Mouse (Mus musculus): Measurements from ENCODE around the gene Ankrd40. TPM values are rescaled to one million over a fixed set of nuclear protein-coding genes. Genes with fewer than 3 reads are reported as not detected.

Ankrd40 gene
- 16.3 and 21.7 TPM in 2 replicates for polyA plus RNA-seq (2014; fragmentation: Nextera tagmentation; extraction: Ambion mirVana)

- under 1% methylated on average over 59 of the region's 78 CpGs for WGBS
- peak; percentile 90 for ATAC-seq (ENCODE audit: low FRiP score)
- H3K36me3 ChIP-seq (ENCODE audit: control insufficient read depth, insufficient read depth, low read length): no peaks in the 10 kb centered on the region
These were observed at the start of gene Ankrd40 for GRCm38 (mm10) chr11:94327693-94328643. Ankrd40 (plus strand) TSS chr11:94328001.

GRCm38 (mm10) chr11:94281199-94282181, 46.3 kb upstream of the Ankrd40 start, which contains the start of gene Gm21885:
Gm21885 (plus strand) TSS chr11:94281873.
- no peak within 1 kb of the TSS for H3K27ac ChIP-seq (ENCODE audit: low read depth, low read length)
- H3K4me1 ChIP-seq (replicated peaks; ENCODE audit: control insufficient read depth, insufficient read depth, low read length): 0 out of 2 replicates have a peak, but pooled peaks cover 2% of the 10 kb centered on the region
- no peak for ATAC-seq (ENCODE audit: low FRiP score)
- WGBS: 88% methylated on average over 11 of the region's 11 CpGs
- no peaks in the 10 kb centered on the region for H3K36me3 ChIP-seq (ENCODE audit: control insufficient read depth, insufficient read depth, low read length)
- H3K4me2 ChIP-seq (replicated peaks; ENCODE audit: low read depth, low read length): no peak within 1 kb of the TSS
- no peak within 1 kb of the TSS for H3K4me3 ChIP-seq (ENCODE audit: low read depth, low read length)
- no peaks in the 10 kb centered on the region for H3K9me3 ChIP-seq (ENCODE audit: control insufficient read depth, low read length)
- DNase-seq (ENCODE audit: low spot score): no peak
- H3K27me3 ChIP-seq (ENCODE audit: control insufficient read depth, insufficient read depth, low read length): no peaks in the 10 kb centered on the region
- H3K9ac ChIP-seq (ENCODE audit: low read depth, low read length): no peak within 1 kb of the TSS

More at GRCm38 (mm10) chr11:94327693-94328643, at the start of gene Ankrd40:
- DNase-seq (ENCODE audit: low spot score): peak; percentile 93
- Histone ChIP-seq H3K4me1 (replicated peaks; ENCODE audit: control insufficient read depth, insufficient read depth, low read length) (no peaks in the 10 kb centered on the region; the same call in 1 of the 2 replicates), H3K4me3 (ENCODE audit: low read depth, low read length) (peak within 1 kb of the TSS; percentile 65), H3K27ac (ENCODE audit: low read depth, low read length) (peak within 1 kb of the TSS; percentile 97), H3K4me2 (replicated peaks; ENCODE audit: low read depth, low read length) (peak within 1 kb of the TSS; percentile 63), H3K9me3 (ENCODE audit: control insufficient read depth, low read length) (no peaks in the 10 kb centered on the region), H3K27me3 (ENCODE audit: control insufficient read depth, insufficient read depth, low read length) (no peaks in the 10 kb centered on the region), H3K9ac (ENCODE audit: low read depth, low read length) (peak within 1 kb of the TSS; percentile 92)

GRCm38 (mm10) chr11:94282291-94282690, 45.5 kb upstream of the Ankrd40 start:
- H3K4me3 ChIP-seq (ENCODE audit: low read depth, low read length): no peak overlapping the region
- no peak overlapping the region for H3K4me2 ChIP-seq (replicated peaks; ENCODE audit: low read depth, low read length)
- DNase-seq (ENCODE audit: low spot score) (no peak), ATAC-seq (ENCODE audit: low FRiP score) (no peak)
- H3K9ac ChIP-seq (ENCODE audit: low read depth, low read length): no peak overlapping the region
- no peaks in the 10 kb centered on the region for H3K9me3 ChIP-seq (ENCODE audit: control insufficient read depth, low read length)
- peaks cover 6% of the 10 kb centered on the region for H3K36me3 ChIP-seq (ENCODE audit: control insufficient read depth, insufficient read depth, low read length)
- WGBS: 71% methylated on average over 5 of the region's 5 CpGs
- no peak overlapping the region for H3K27ac ChIP-seq (ENCODE audit: low read depth, low read length)
- H3K27me3 ChIP-seq (ENCODE audit: control insufficient read depth, insufficient read depth, low read length): no peaks in the 10 kb centered on the region
- no peaks in the 10 kb centered on the region for H3K4me1 ChIP-seq (replicated peaks; ENCODE audit: control insufficient read depth, insufficient read depth, low read length)

GRCm38 (mm10) chr11:94283536-94284099, 44.2 kb upstream of the Ankrd40 start:
- Histone ChIP-seq H3K9ac (ENCODE audit: low read depth, low read length) (no peak overlapping the region), H3K4me3 (ENCODE audit: low read depth, low read length) (no peak overlapping the region), H3K4me1 (replicated peaks; ENCODE audit: control insufficient read depth, insufficient read depth, low read length) (no peaks in the 10 kb centered on the region), H3K4me2 (replicated peaks; ENCODE audit: low read depth, low read length) (no peak overlapping the region), H3K27me3 (ENCODE audit: control insufficient read depth, insufficient read depth, low read length) (no peaks in the 10 kb centered on the region), H3K9me3 (ENCODE audit: control insufficient read depth, low read length) (no peaks in the 10 kb centered on the region), H3K36me3 (ENCODE audit: control insufficient read depth, insufficient read depth, low read length) (peaks cover 8% of the 10 kb centered on the region), H3K27ac (ENCODE audit: low read depth, low read length) (no peak overlapping the region)
- no peak for DNase-seq (ENCODE audit: low spot score)
- 96% methylated on average over 6 of the region's 6 CpGs for WGBS
- no peak for ATAC-seq (ENCODE audit: low FRiP score)

- Histone ChIP-seq H3K9me3 (ENCODE audit: control insufficient read depth, low read length) (no peaks in the 10 kb centered on the region), H3K4me1 (replicated peaks; ENCODE audit: control insufficient read depth, insufficient read depth, low read length) (no peaks in the 10 kb centered on the region), H3K4me2 (replicated peaks; ENCODE audit: low read depth, low read length) (no peak overlapping the region), H3K27ac (ENCODE audit: low read depth, low read length) (no peak overlapping the region), H3K4me3 (ENCODE audit: low read depth, low read length) (no peak overlapping the region), H3K27me3 (ENCODE audit: control insufficient read depth, insufficient read depth, low read length) (no peaks in the 10 kb centered on the region), H3K9ac (ENCODE audit: low read depth, low read length) (no peak overlapping the region), H3K36me3 (ENCODE audit: control insufficient read depth, insufficient read depth, low read length) (peaks cover 9% of the 10 kb centered on the region)
- 96% methylated on average over 11 of the region's 11 CpGs for WGBS
- no peak for ATAC-seq (ENCODE audit: low FRiP score)
- no peak for DNase-seq (ENCODE audit: low spot score)
These were observed 41.8 kb upstream of the Ankrd40 start for GRCm38 (mm10) chr11:94285886-94286574.

GRCm38 (mm10) chr11:94287105-94287504, 40.7 kb upstream of the Ankrd40 start:
- ATAC-seq (ENCODE audit: low FRiP score) (no peak), DNase-seq (ENCODE audit: low spot score) (no peak)
- peaks cover 9% of the 10 kb centered on the region for H3K36me3 ChIP-seq (ENCODE audit: control insufficient read depth, insufficient read depth, low read length)

GRCm38 (mm10) chr11:94290062-94290740, 37.6 kb upstream of the Ankrd40 start:
- Histone ChIP-seq H3K27me3 (ENCODE audit: control insufficient read depth, insufficient read depth, low read length) (no peaks in the 10 kb centered on the region), H3K9me3 (ENCODE audit: control insufficient read depth, low read length) (no peaks in the 10 kb centered on the region)
- no peak for ATAC-seq (ENCODE audit: low FRiP score)

More at GRCm38 (mm10) chr11:94287105-94287504, 40.7 kb upstream of the Ankrd40 start:
- Histone ChIP-seq H3K9me3 (ENCODE audit: control insufficient read depth, low read length) (no peaks in the 10 kb centered on the region), H3K4me1 (replicated peaks; ENCODE audit: control insufficient read depth, insufficient read depth, low read length) (no peaks in the 10 kb centered on the region), H3K9ac (ENCODE audit: low read depth, low read length) (no peak overlapping the region), H3K27me3 (ENCODE audit: control insufficient read depth, insufficient read depth, low read length) (no peaks in the 10 kb centered on the region), H3K4me2 (replicated peaks; ENCODE audit: low read depth, low read length) (no peak overlapping the region), H3K4me3 (ENCODE audit: low read depth, low read length) (no peak overlapping the region), H3K27ac (ENCODE audit: low read depth, low read length) (no peak overlapping the region)
- 90% methylated on average over 5 of the region's 5 CpGs for WGBS

More at GRCm38 (mm10) chr11:94290062-94290740, 37.6 kb upstream of the Ankrd40 start:
- WGBS: 91% methylated on average over 10 of the region's 10 CpGs
- Histone ChIP-seq H3K4me1 (replicated peaks; ENCODE audit: control insufficient read depth, insufficient read depth, low read length) (no peaks in the 10 kb centered on the region), H3K27ac (ENCODE audit: low read depth, low read length) (no peak overlapping the region), H3K4me2 (replicated peaks; ENCODE audit: low read depth, low read length) (no peak overlapping the region), H3K36me3 (ENCODE audit: control insufficient read depth, insufficient read depth, low read length) (peaks cover 9% of the 10 kb centered on the region), H3K9ac (ENCODE audit: low read depth, low read length) (no peak overlapping the region), H3K4me3 (ENCODE audit: low read depth, low read length) (no peak overlapping the region)
- DNase-seq (ENCODE audit: low spot score): no peak
